Mouse (Mus musculus) ES-E14 (cell line): ENCODE measurements around the gene Ndc1. TPM values are rescaled to one million over a fixed set of nuclear protein-coding genes. Genes with fewer than 3 reads are reported as not detected.

Experiments
- DNase-seq: peaks from one replicate; pipeline ENCODE4 v3.0.0-alpha.2; 2013; ENCODE audit warnings: low read depth, low spot score
- H3K27ac ChIP-seq: 2 replicates; pipeline ENCODE4 v1.5.1; 2012; ENCODE audit warnings: low read depth, mild to moderate bottlenecking, low read length, moderate library complexity, mixed read lengths; ENCODE audit not compliant: poor library complexity, insufficient read depth, severe bottlenecking
- H3K36me3 ChIP-seq: 2 replicates; pipeline ENCODE4 v1.6.1; 2012; ENCODE audit warnings: mild to moderate bottlenecking, low read length, moderate library complexity, mixed read lengths; ENCODE audit not compliant: control insufficient read depth, poor library complexity, insufficient read depth, severe bottlenecking
- H3K4me1 ChIP-seq, 2 experiments: fragments of 150-350 bp in 1 of 2; sonication (generic) in 1 of 2; 2 replicates each; pipeline ENCODE4 v1.6.1; 2012; ENCODE audit warnings: low read length in 2 of 2, mild to moderate bottlenecking in 1 of 2, mixed read lengths in 1 of 2; ENCODE audit not compliant: control insufficient read depth in 2 of 2, insufficient read depth in 2 of 2, poor library complexity in 1 of 2
- H3K4me3 ChIP-seq, 2 experiments: fragments of 150-350 bp in 1 of 2; sonication (generic) in 1 of 2; 2 replicates each; pipeline ENCODE4 v1.5.1; 2012; ENCODE audit warnings: low read length in 2 of 2, low read depth in 1 of 2, mild to moderate bottlenecking in 1 of 2, mixed read lengths in 1 of 2; ENCODE audit not compliant: insufficient read depth in 1 of 2, poor library complexity in 1 of 2, severe bottlenecking in 1 of 2
- H3K9ac ChIP-seq: 2 replicates; pipeline ENCODE4 v1.6.1; 2012; ENCODE audit warnings: low read depth, mild to moderate bottlenecking, low read length, mixed read lengths; ENCODE audit not compliant: poor library complexity, insufficient read depth, severe bottlenecking
- H3K9me3 ChIP-seq: fragments of 150-350 bp; sonication (generic); 2 replicates; pipeline ENCODE4 v1.6.1; 2012; ENCODE audit warnings: low read depth, mild to moderate bottlenecking, low read length; ENCODE audit not compliant: control insufficient read depth, insufficient read depth
- CHD2 ChIP-seq: IDR thresholded peaks from 2 replicates; pipeline ENCODE4 v1.6.1; 2014; ENCODE audit warnings: mild to moderate bottlenecking, low read depth, low read length, inconsistent platforms
- HCFC1 ChIP-seq: IDR thresholded peaks from 2 replicates; pipeline ENCODE4 v1.6.1; 2012; ENCODE audit warnings: low read length, inconsistent platforms, borderline replicate concordance; ENCODE audit not compliant: insufficient read depth
- MAFK ChIP-seq: IDR thresholded peaks from 2 replicates; pipeline ENCODE4 v1.6.1; 2014; ENCODE audit warnings: mild to moderate bottlenecking, low read depth, low read length, inconsistent platforms; ENCODE audit not compliant: insufficient read depth
- ZC3H11A ChIP-seq: IDR thresholded peaks from 2 replicates; pipeline ENCODE4 v1.6.1; 2012; ENCODE audit warnings: low read depth, mild to moderate bottlenecking, inconsistent platforms, low read length, borderline replicate concordance
- ZNF384 ChIP-seq: IDR thresholded peaks from 2 replicates; pipeline ENCODE4 v1.6.1; 2012; ENCODE audit warnings: low read depth, low read length, inconsistent platforms
- in situ Hi-C, 2 experiments: fragments of 600-800 bp; cut with MboI; formaldehyde crosslinking; loops; one replicate each; pipeline ENCODE4 v1.15.1; 2025; ENCODE audit warnings: low sequenced_read_pairs in 2 of 2, inconsistent platforms in 1 of 2; ENCODE audit not compliant: unreplicated experiment in 2 of 2
- total RNA-seq: library from RNA; depleted of rRNA; stranded (reverse); fragments of 300-350 nt; gene quantifications from 2 replicates; pipeline ENCODE4 v1.2.3, GENCODE M21; 2012; rRNA removed

Gene Ndc1
- total RNA-seq, 1 experiment = 102 TPM

DNA sequence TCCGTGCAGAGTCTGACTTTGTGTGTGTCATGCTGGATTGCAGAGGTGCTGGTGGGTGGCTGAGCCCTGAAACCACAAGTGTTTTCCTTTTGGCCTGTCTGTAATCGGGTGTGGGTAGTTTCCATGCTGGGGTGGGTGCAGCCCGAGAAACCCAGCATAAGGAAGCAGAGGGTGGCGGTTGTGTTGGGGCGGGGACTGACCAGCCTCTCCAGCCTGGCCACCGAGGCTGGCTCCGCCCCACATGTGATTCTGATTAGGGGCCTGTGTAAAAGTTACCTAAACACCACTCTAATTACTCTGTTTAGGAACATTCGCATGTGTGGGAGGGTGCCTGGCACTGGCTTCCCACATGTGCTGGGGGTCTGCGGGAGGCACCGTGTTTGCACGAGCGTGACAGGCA lies 90.0 kb downstream of the Ndc1 start:
- H3K27ac ChIP-seq = no peak overlapping the region

DNA sequence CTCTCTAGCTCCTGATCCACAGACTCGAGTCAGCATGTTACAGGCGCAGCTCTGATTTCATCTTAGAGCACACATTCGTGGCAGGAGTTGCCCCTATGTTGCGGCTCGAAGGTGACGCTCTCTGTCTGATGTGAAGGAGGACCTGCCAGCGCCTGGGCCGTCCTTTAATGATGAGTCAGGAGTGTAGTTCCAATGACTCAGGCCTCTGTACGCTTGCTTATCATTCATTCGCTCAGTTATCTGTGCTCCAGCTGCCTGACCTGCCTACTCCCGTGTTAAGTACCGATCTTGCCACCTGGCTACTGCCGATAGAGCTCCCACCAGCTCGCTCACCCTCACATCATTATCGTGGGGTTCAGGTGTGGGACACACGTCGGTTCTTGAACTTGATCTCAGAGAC lies 91.3 kb downstream of the Ndc1 start:
- no peak for TF ChIP-seq ZC3H11A
- TF ChIP-seq MAFK = peak; percentile 44; the same call in 1 of the 2 replicates
- Histone ChIP-seq H3K9me3 (no peaks in the 10 kb centered on the region), H3K9ac (no peak overlapping the region), H3K27ac (no peak overlapping the region), H3K4me1 (peaks cover 0 to 2% of the 10 kb centered on the region in 2 experiments; a peak in 1 of 4 replicates), H3K4me3 (no peak overlapping the region; a peak in 1 of 4 replicates), H3K36me3 (no peaks in the 10 kb centered on the region)
- in situ Hi-C loops = no loop called here
- no peak for DNase-seq

More for the DNA sequence above, 90.0 kb downstream of the Ndc1 start:
- peaks cover 0 to 6% of the 10 kb centered on the region in 2 experiments; a peak in 1 of 4 replicates for H3K4me1 ChIP-seq
- no peak for DNase-seq
- TF ChIP-seq ZC3H11A = no peak
- no peak for TF ChIP-seq MAFK
- TF ChIP-seq CHD2 = no peak
- no peak for TF ChIP-seq ZNF384
- TF ChIP-seq HCFC1 = no peak
- H3K9ac ChIP-seq = no peak overlapping the region
- in situ Hi-C loops = no loop called here
- H3K36me3 ChIP-seq = no peaks in the 10 kb centered on the region
- H3K9me3 ChIP-seq = no peaks in the 10 kb centered on the region
- no peak overlapping the region for H3K4me3 ChIP-seq

DNA sequence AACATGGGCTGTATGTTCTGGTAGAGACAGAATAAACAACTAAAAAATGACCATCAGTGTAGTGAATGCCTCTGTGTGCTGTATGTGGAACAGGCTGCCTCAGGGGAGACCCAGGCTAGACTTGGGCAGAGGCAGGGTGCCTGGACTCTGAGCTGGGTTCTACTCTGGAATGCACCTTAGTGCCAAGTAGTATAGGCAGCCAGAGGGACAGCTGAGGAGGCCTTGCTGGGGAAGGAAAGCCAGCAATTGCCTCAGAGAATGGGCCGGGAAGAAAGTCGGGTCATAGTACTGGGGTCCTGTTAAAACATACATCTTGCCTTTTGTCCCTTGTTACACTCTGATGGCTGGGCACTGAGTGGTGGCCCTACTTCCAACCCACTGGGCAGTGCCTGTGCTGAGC lies 91.9 kb downstream of the Ndc1 start:
- H3K9me3 ChIP-seq = no peaks in the 10 kb centered on the region
- TF ChIP-seq HCFC1 (no peak), CHD2 (no peak), MAFK (no peak), ZNF384 (no peak), ZC3H11A (no peak)
- H3K36me3 ChIP-seq = no peaks in the 10 kb centered on the region
- in situ Hi-C loops = no loop called here
- H3K4me3 ChIP-seq = no peak overlapping the region
- no peak overlapping the region for H3K9ac ChIP-seq
- no peaks in the 10 kb centered on the region; a peak in 1 of 4 replicates for H3K4me1 ChIP-seq
- no peak overlapping the region for H3K27ac ChIP-seq
- no peak for DNase-seq

DNA sequence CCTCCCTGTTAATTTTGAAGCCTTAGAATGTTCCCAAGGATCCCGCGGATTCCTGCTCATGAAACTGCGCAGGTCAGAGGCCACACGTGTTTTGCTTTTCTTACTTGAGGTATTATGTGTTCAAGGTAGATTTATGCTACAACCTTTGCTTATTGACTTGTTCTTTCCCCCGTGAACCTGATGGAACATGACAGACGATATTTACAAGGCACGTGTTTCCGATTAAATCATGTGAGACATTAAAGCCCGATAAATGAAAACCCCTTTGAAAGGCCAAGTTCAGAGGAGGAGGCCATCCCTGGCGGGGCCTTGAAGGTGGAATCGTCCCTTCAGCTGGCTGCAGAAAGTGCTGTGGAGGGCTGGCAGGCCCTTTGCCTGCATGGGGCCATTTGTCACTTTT lies 92.9 kb downstream of the Ndc1 start:
- H3K4me3 ChIP-seq = no peak overlapping the region
- no peak for DNase-seq
- no peaks in the 10 kb centered on the region; a peak in 1 of 4 replicates for H3K4me1 ChIP-seq
- no peaks in the 10 kb centered on the region for H3K36me3 ChIP-seq
- no peak overlapping the region for H3K9ac ChIP-seq
- in situ Hi-C loops = no loop called here
- no peaks in the 10 kb centered on the region for H3K9me3 ChIP-seq
- no peak for TF ChIP-seq MAFK
- no peak overlapping the region for H3K27ac ChIP-seq

Other genes starting within 250 kb of the Ndc1 start
- 249 and 298 TPM in 2 replicates for gene Tmem59, start 189.4 kb upstream of the Ndc1 start, total RNA-seq
- gene Tceanc2, start 188.7 kb upstream of the Ndc1 start, total RNA-seq = 4.9 and 7.1 TPM in 2 replicates
- gene Ldlrad1, start 158.6 kb upstream of the Ndc1 start, total RNA-seq = not detected in 2 replicates
- 14.4 and 24.0 TPM in 2 replicates for gene Lrrc42, start 114.3 kb upstream of the Ndc1 start, total RNA-seq
- gene Hspb11, start 114.2 kb upstream of the Ndc1 start, total RNA-seq = 6.4 and 9.4 TPM in 2 replicates
- gene Dio1, start 60.6 kb upstream of the Ndc1 start, total RNA-seq = not detected in 2 replicates
- 31.6 and 34.5 TPM in 2 replicates for gene Yipf1, start 53.4 kb upstream of the Ndc1 start, total RNA-seq
- 0.98 and 1.7 TPM in 2 replicates for gene Glis1, start 66.8 kb downstream of the Ndc1 start, total RNA-seq